Mouse (Mus musculus) layer of hippocampus, postnatal 10 days (tissue): ENCODE data around the gene Adss. TPM values are rescaled to one million over a fixed set of nuclear protein-coding genes. Genes with fewer than 3 reads are reported as not detected.
A peak's percentile ranks its signal among the peaks of the same experiment; 100 is the strongest.
"Not testable (repeated sequence)": the region's sequence is repeated elsewhere in the genome, so short reads cannot be mapped to it uniquely, and the experiment has no call there.

Experiments used
- DNase-seq, 2 experiments: peaks; one replicate each; pipeline ENCODE4 v3.0.0; 2021; ENCODE audit warnings: low spot score in 2 of 2
- long read RNA-seq: library from polyadenylated mRNA; stranded (forward); transcript quantifications from one replicate; pipeline ENCODE4 v2.0.0, GENCODE M21; 2023
- total RNA-seq, 2 experiments: library from RNA; stranded (reverse); gene quantifications; 2 replicates each; pipeline ENCODE4 v1.2.3; 2021

The Adss gene
- total RNA-seq = 10 to 100 TPM; 88.6 to 91.9 TPM
- long read RNA-seq, transcript Adss-201 (13 exons, 2,771 nt) = major isoform, 101 of 114 reads
- long read RNA-seq, partial matches to known transcripts = 3 of 114 reads
- long read RNA-seq, other reads (novel, unspliced or antisense) = 10 of 114 reads

- DNase-seq = peak; percentile 97 to 99
Measured at GRCm38 (mm10) chr1:177796193-177796939, at the start of gene Adss. Gene Adss, minus strand, starts transcription at chr1:177796511.

GRCm38 (mm10) chr1:177845812-177846211 lies 49.5 kb upstream of the Adss start:
- not testable (repeated sequence) for DNase-seq

GRCm38 (mm10) chr1:177827776-177828175 lies 31.5 kb upstream of the Adss start:
- peak; percentile 4 to 14 for DNase-seq

- DNase-seq = peak in 1 of 2 experiments; percentile 12
Measured at GRCm38 (mm10) chr1:177806772-177807171, 10.5 kb upstream of the Adss start.

GRCm38 (mm10) chr1:177803511-177803910 lies 7.2 kb upstream of the Adss start:
- DNase-seq = no peak

GRCm38 (mm10) chr1:177797151-177797755 lies 942 bp upstream of the Adss start:
- DNase-seq = no peak

GRCm38 (mm10) chr1:177795421-177796192 lies 704 bp downstream of the Adss start:
- peak in 1 of 2 experiments; percentile 58 for DNase-seq

- no peak for DNase-seq
Measured at GRCm38 (mm10) chr1:177794866-177795265, 1.4 kb downstream of the Adss start.

- DNase-seq = no peak
Measured at GRCm38 (mm10) chr1:177792835-177793234, 3.5 kb downstream of the Adss start.

GRCm38 (mm10) chr1:177777397-177777796 lies 18.9 kb downstream of the Adss start:
- no peak for DNase-seq

- DNase-seq = no peak
Measured at GRCm38 (mm10) chr1:177768931-177769330, 27.4 kb downstream of the Adss start.

- no peak for DNase-seq
Measured at GRCm38 (mm10) chr1:177757249-177757648, 39.1 kb downstream of the Adss start.

GRCm38 (mm10) chr1:177753496-177753895 lies 42.8 kb downstream of the Adss start:
- no peak for DNase-seq

GRCm38 (mm10) chr1:177747869-177748540 lies 48.3 kb downstream of the Adss start:
- DNase-seq = no peak

GRCm38 (mm10) chr1:177744521-177745325 lies 51.6 kb downstream of the Adss start:
- no peak for DNase-seq

- no peak for DNase-seq
Measured at GRCm38 (mm10) chr1:177742119-177742518, 54.2 kb downstream of the Adss start.

GRCm38 (mm10) chr1:177740707-177741106 lies 55.6 kb downstream of the Adss start:
- no peak for DNase-seq

GRCm38 (mm10) chr1:177737505-177738105 lies 58.7 kb downstream of the Adss start:
- DNase-seq = no peak

GRCm38 (mm10) chr1:177731973-177732372 lies 64.3 kb downstream of the Adss start:
- DNase-seq = no peak
